Mouse (Mus musculus) heart, embryonic 16.5 days (tissue): Measurements from ENCODE around the gene Abcc12. TPM values are rescaled to one million over a fixed set of nuclear protein-coding genes. Genes with fewer than 3 reads are reported as not detected.
A peak's percentile ranks its signal among the peaks of the same experiment; 100 is the strongest.

Experiments used
- ATAC-seq: fragments of 200-750 bp; cut with Nextera tagmentation; replicated peaks from 2 replicates; pipeline ENCODE4 v1.8.0; 2017; ENCODE audit warnings: moderate number of reproducible peaks; ENCODE audit not compliant: insufficient read depth, low FRiP score; ENCODE audit errors: extremely low read depth
- H3K27ac ChIP-seq: fragments of 300-500 bp; sonication (generic); 2 replicates; pipeline ENCODE4 v1.5.1; 2014; ENCODE audit warnings: mild to moderate bottlenecking, low read length, control low read depth, moderate library complexity
- H3K27me3 ChIP-seq: fragments of 300-500 bp; sonication (generic); 2 replicates; pipeline ENCODE4 v1.6.1; 2014; ENCODE audit warnings: low read length, mixed read lengths; ENCODE audit not compliant: control insufficient read depth, insufficient read depth
- H3K36me3 ChIP-seq: fragments of 300-500 bp; sonication (generic); 2 replicates; pipeline ENCODE4 v1.6.1; 2014; ENCODE audit not compliant: control insufficient read depth, insufficient read depth
- H3K4me1 ChIP-seq: fragments of 300-500 bp; sonication (generic); 2 replicates; pipeline ENCODE4 v1.6.1; 2014; ENCODE audit warnings: low read length, mixed read lengths; ENCODE audit not compliant: control insufficient read depth, insufficient read depth
- H3K4me2 ChIP-seq: fragments of 300-500 bp; sonication (generic); 2 replicates; pipeline ENCODE4 v1.6.1; 2014; ENCODE audit warnings: low read depth, mild to moderate bottlenecking, control low read depth, low read length
- H3K4me3 ChIP-seq: fragments of 300-500 bp; sonication (generic); 2 replicates; pipeline ENCODE4 v1.5.1; 2014; ENCODE audit warnings: mild to moderate bottlenecking, control low read depth, low read length
- H3K9ac ChIP-seq: fragments of 300-500 bp; sonication (generic); 2 replicates; pipeline ENCODE4 v1.6.1; 2014; ENCODE audit warnings: low read length, control low read depth
- H3K9me3 ChIP-seq: fragments of 300-500 bp; sonication (generic); replicated peaks from 2 replicates; pipeline ENCODE4 v1.6.1; 2016; ENCODE audit warnings: low read length; ENCODE audit not compliant: control insufficient read depth
- WGBS: fragments of 180-500 bp; shearing (Covaris S2); extraction: QIAGEN DNeasy Blood & Tissue Kit; methylation state at CpG from one replicate; pipeline ENCODE4 v1.1.7; 2014; 5-methylcytosine and 5-hydroxymethylcytosine counted together
- polyA plus RNA-seq: library from polyadenylated mRNA; unstranded; fragments of >200 nt; fragmentation: Nextera tagmentation; extraction: Ambion mirVana; gene quantifications from 2 replicates; pipeline ENCODE4 v1.2.1, GENCODE M21; 2015

Abcc12 gene
- polyA plus RNA-seq, 1 experiment from 2014 or later: 0.08 TPM

DNA sequence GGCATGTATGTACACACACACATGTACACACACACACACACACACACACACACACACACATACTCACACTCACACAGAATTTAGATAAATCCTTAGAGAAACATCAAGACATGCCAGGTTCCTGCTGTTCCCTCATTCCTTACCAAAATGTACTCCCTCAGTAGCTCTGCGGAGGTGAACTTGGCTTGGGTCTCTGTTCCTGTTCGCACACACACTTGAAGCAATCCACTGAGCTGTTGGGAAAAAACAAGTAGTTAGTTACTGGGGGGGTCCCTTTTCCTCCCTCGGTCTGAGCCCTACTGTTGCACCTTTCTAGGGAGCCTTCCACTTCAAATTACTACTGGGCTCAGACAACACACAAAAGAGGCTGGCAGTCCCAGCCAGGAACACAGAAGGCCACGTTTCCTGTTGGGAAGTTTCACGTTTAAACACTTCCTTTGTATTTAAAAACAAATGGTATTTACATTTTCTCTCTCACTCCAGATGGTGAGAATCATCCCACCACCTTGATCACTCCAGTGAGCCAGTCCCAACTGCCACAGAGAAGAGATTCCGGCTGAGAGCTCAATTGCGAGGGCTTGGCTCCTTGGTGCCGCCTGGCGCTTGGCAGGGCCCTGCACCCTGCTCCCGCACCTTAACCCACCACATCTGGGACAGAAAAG, 68.2 kb downstream of the Abcc12 start:
- 45% methylated on average over 10 of the region's 10 CpGs for WGBS

DNA sequence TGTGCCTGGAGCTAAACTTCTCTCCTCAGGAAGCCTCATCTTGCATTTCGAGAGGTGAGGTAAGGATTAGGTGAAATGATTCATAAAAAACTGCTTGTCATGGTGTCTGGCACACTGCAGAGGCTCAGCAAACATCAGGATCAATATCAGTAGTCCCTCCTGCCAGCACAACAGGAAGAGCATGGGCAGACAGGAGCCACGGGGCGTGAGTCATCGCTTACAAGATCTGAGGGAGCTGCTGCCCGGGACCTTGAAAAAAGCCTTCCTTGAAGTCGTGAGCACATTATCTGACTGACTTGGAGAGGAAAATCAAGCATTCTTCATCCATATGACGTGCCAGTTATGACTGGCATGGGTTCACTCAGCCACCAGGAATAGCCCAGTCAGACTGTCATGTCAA, 79.1 kb downstream of the Abcc12 start:
- Histone ChIP-seq H3K27me3 (no peaks in the 10 kb centered on the region), H3K4me1 (no peaks in the 10 kb centered on the region), H3K4me2 (no peak overlapping the region), H3K27ac (no peak overlapping the region), H3K36me3 (no peaks in the 10 kb centered on the region), H3K9me3 (peaks cover 4% of the 10 kb centered on the region), H3K4me3 (no peak overlapping the region), H3K9ac (no peak overlapping the region)
- 53% methylated on average over 7 of the region's 7 CpGs for WGBS
- no peak for ATAC-seq

More for the DNA sequence above, 68.2 kb downstream of the Abcc12 start:
- H3K36me3 ChIP-seq: no peaks in the 10 kb centered on the region
- no peak overlapping the region for H3K4me2 ChIP-seq
- no peaks in the 10 kb centered on the region for H3K27me3 ChIP-seq
- no peaks in the 10 kb centered on the region for H3K4me1 ChIP-seq
- no peak overlapping the region for H3K9ac ChIP-seq
- no peak for ATAC-seq
- H3K9me3 ChIP-seq: no peaks in the 10 kb centered on the region; the same call in 1 of the 2 replicates
- H3K4me3 ChIP-seq: no peak overlapping the region
- H3K27ac ChIP-seq: no peak overlapping the region

DNA sequence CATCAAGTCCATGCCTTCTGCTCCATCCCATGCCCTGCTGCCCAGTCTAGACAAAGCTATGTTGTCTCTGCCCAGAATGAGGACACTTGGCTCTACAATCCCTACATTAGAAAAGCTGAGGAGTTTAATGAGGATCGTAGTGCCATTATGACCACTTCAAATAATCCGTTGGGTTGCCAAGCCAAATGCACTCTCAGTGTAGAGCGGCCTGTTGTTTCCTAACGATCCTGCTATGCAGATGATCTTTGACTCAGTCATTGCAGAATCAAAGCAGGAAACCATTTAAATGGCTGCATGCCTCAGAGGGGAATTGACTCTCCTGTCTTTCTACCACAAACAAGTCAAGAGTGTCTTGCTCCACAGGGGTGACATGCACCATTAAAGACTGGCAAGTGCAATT, 85.4 kb downstream of the Abcc12 start:
- no peak for ATAC-seq
- no peak overlapping the region for H3K9ac ChIP-seq
- no peak overlapping the region for H3K27ac ChIP-seq
- H3K36me3 ChIP-seq: no peaks in the 10 kb centered on the region
- H3K9me3 ChIP-seq: no peaks in the 10 kb centered on the region
- no peaks in the 10 kb centered on the region for H3K27me3 ChIP-seq
- H3K4me1 ChIP-seq: no peaks in the 10 kb centered on the region
- 86% methylated on average over 4 of the region's 4 CpGs for WGBS
- H3K4me3 ChIP-seq: no peak overlapping the region
- H3K4me2 ChIP-seq: no peak overlapping the region

DNA sequence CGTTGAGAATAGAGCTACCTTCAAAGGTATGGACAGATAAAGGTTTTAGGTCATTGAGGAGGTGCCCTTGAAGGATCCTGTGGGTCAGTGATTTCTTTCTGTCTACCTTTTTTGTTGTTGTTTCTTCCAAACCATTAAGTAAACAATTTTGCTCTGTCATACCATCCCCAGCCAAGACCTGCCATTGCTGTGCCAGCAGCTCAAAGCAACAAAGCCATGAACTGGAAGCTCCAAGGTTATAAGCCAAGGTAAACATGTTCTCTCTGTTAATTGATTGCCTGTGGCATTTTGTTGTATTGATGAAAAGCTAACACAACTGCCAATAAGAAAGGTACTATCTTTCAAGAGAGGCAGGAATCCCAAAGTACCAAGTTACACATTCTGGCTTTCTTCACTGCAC, 86.6 kb downstream of the Abcc12 start:
- no peaks in the 10 kb centered on the region for H3K36me3 ChIP-seq
- no peak overlapping the region for H3K27ac ChIP-seq
- H3K4me2 ChIP-seq: no peak overlapping the region
- no peaks in the 10 kb centered on the region for H3K9me3 ChIP-seq
- no peak overlapping the region for H3K4me3 ChIP-seq
- H3K4me1 ChIP-seq: no peaks in the 10 kb centered on the region
- 55% methylated on average over 1 of the region's 1 CpGs for WGBS
- H3K9ac ChIP-seq: no peak overlapping the region
- no peak for ATAC-seq
- H3K27me3 ChIP-seq: no peaks in the 10 kb centered on the region

DNA sequence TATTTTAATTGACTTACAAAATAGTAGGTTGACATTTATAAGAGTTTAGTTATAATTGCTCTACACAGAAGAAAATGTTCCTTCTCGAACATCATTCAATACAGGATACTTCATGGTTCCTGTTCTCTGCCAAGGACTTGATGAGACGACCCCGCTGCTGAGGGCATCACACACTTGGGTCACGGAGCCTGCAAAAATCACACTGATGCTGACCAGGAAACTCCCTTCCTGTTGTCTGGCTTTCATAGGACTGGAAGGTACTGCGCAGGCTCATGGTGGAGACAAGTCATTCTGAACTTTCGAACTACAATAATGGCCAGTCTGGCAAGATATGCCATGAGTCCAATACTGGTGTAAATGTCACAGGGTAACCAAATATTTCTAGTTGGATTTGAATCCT, 95.1 kb downstream of the Abcc12 start:
- Histone ChIP-seq H3K4me3 (no peak overlapping the region), H3K36me3 (no peaks in the 10 kb centered on the region), H3K4me2 (no peak overlapping the region), H3K9me3 (no peaks in the 10 kb centered on the region), H3K27me3 (no peaks in the 10 kb centered on the region), H3K27ac (no peak overlapping the region), H3K4me1 (no peaks in the 10 kb centered on the region), H3K9ac (no peak overlapping the region)
- WGBS: 82% methylated on average over 6 of the region's 6 CpGs
- ATAC-seq: no peak

DNA sequence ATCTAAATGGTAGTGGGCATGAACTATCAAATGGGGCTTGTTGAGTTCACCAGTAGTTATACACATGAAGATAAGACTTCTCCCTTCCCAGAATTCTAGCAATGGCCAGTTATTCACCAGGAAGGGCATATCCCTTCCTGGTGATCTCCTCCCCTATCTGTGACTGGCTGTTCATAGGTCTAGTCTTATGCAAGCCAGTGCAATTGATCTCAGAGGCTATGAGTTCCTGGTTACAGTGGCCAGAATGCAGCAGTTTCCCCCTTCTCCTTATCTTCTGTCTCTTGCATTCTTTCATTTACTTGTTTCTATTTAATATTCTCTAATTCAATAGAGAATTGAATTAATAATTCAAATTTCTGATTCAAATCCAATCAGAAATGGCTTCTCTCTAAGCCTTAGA, 96.2 kb downstream of the Abcc12 start:
- Histone ChIP-seq H3K9ac (no peak overlapping the region), H3K27ac (no peak overlapping the region), H3K27me3 (no peaks in the 10 kb centered on the region), H3K36me3 (no peaks in the 10 kb centered on the region), H3K4me2 (no peak overlapping the region), H3K9me3 (no peaks in the 10 kb centered on the region), H3K4me1 (no peaks in the 10 kb centered on the region), H3K4me3 (no peak overlapping the region)
- no peak for ATAC-seq

DNA sequence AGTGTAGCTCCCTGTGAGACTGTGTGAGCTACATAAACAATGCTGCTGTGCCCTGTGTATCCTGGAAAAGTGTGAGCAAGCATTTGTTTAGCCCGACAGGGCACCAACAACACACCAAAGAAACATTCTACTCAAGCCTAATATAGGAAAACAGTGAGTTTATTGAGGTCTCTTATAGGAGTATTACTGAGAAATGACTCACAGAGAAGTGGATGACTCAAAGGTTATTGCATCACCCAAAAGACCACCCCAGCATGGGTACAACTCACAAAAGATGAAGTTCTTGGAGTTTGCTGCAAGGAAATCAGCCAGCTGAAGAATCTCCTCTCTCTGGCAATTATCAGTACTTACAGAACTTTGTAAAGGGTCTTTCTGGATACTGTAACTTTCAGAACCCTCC, 98.4 kb downstream of the Abcc12 start:
- 74% methylated on average over 1 of the region's 1 CpGs for WGBS
- no peak for ATAC-seq
- Histone ChIP-seq H3K9ac (no peak overlapping the region), H3K36me3 (no peaks in the 10 kb centered on the region), H3K9me3 (no peaks in the 10 kb centered on the region), H3K4me3 (no peak overlapping the region), H3K4me1 (no peaks in the 10 kb centered on the region), H3K4me2 (no peak overlapping the region), H3K27ac (no peak overlapping the region), H3K27me3 (no peaks in the 10 kb centered on the region)

DNA sequence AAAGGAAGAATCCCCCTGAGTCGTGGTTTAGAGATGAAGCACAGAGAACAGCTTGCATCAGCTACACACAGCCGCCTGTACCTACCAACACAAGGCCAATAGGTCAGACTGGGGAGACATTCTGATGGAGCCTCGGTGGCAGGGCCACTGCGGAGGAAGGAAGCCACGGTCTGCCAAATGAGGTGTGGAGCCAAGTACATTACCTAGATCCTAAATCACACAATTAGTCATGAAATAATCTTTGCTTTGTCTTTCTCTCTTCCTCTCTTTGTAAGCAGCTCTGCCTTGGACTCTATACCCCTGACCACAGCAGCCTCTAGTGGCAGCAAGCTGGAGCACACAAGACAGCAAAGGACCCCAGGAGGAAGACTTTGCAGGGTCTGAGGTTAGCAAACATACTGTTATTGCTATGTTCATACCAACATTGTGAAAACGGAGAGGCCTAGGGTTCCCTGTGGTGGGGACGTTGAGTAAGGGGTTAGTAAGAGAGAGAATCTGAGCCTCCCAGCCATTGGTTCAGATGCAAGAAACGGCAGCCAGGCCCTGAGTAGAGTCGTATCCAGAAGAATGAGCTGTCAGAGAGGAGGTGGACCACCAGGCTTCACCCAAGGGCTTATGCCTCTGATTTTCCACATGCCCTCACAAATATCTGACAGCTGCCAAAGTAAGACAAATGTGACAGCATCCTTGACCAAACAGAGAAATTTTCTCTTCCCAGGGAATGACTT, 104.6 kb downstream of the Abcc12 start:
- Histone ChIP-seq H3K36me3 (no peaks in the 10 kb centered on the region), H3K9ac (no peak overlapping the region), H3K4me1 (no peaks in the 10 kb centered on the region), H3K4me3 (no peak overlapping the region), H3K27me3 (no peaks in the 10 kb centered on the region), H3K9me3 (no peaks in the 10 kb centered on the region), H3K27ac (no peak overlapping the region), H3K4me2 (no peak overlapping the region)
- WGBS: 52% methylated on average over 9 of the region's 9 CpGs
- 0 out of 2 replicates have a peak, but pooled peaks have one; percentile 37 for ATAC-seq

DNA sequence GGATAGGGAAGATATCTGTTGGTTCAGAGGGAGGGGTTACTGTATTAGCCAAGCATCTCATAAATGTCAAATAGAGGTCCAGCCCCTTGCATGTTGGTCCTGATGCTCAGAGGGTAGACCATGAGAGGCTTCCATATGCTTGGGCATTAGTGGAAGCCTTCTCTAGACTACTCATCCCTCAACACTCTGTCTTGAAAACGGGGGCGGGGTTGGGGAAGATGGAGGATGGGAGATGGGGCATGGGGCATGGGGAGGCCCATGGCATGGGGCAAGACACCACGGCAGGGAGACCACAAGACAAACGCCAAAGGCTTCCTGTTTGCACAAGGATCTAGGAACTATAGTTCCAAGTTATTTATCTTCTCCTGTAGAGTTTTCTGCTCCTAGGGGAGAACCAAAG, 106.0 kb downstream of the Abcc12 start:
- Histone ChIP-seq H3K27ac (no peak overlapping the region), H3K4me2 (no peak overlapping the region), H3K4me3 (no peak overlapping the region), H3K36me3 (no peaks in the 10 kb centered on the region), H3K4me1 (no peaks in the 10 kb centered on the region), H3K27me3 (no peaks in the 10 kb centered on the region), H3K9me3 (no peaks in the 10 kb centered on the region), H3K9ac (no peak overlapping the region)
- ATAC-seq: no peak
- 85% methylated on average over 4 of the region's 4 CpGs for WGBS
